Mouse (Mus musculus) megakaryocyte, embryonic 14.5 days (primary cell): ENCODE results near the gene Abtb2. TPM values are rescaled to one million over a fixed set of nuclear protein-coding genes. Genes with fewer than 3 reads are reported as not detected.

ENCODE experiments used
- H3K27me3 ChIP-seq: replicated peaks from 2 replicates; pipeline ENCODE3; 2012; ENCODE audit warnings: inconsistent platforms
- H3K36me3 ChIP-seq: replicated peaks from 2 replicates; pipeline ENCODE3; 2012; ENCODE audit warnings: low read length, inconsistent platforms, mixed read lengths
- H3K4me1 ChIP-seq: 2 replicates; pipeline ENCODE4 v1.6.1; 2012; ENCODE audit warnings: inconsistent platforms
- H3K4me3 ChIP-seq: replicated peaks from 2 replicates; pipeline ENCODE3; 2012; ENCODE audit warnings: moderate library complexity, mild to moderate bottlenecking, inconsistent platforms
- H3K9me3 ChIP-seq: 2 replicates; pipeline ENCODE4 v1.6.1; 2012; ENCODE audit warnings: inconsistent platforms
- FLI1 ChIP-seq: IDR thresholded peaks from 2 replicates; pipeline ENCODE4 v1.6.1; 2012; ENCODE audit warnings: low read length, inconsistent platforms, mixed read lengths
- GATA1 ChIP-seq: IDR thresholded peaks from 3 replicates; pipeline ENCODE4 v1.6.1; 2012; ENCODE audit warnings: mixed read lengths, low read length, inconsistent platforms, borderline replicate concordance
- polyA plus RNA-seq: library from polyadenylated mRNA; stranded (reverse); fragments of >175 nt; gene quantifications from 2 replicates; pipeline ENCODE4 v1.2.3, GENCODE M21; 2012; ENCODE audit warnings: low replicate concordance; ENCODE audit not compliant: insufficient read depth

Gene Abtb2
- polyA plus RNA-seq, 1 experiment: 0.50 TPM

- TF ChIP-seq FLI1: no peak
- no peak for TF ChIP-seq GATA1
- Histone ChIP-seq H3K9me3 (no peaks in the 10 kb centered on the region), H3K36me3 (peaks cover 67% of the 10 kb centered on the region), H3K27me3 (peaks cover 11% of the 10 kb centered on the region), H3K4me1 (peaks cover 14% of the 10 kb centered on the region), H3K4me3 (no peak overlapping the region)
Observed at GRCm38 (mm10) chr2:103719292-103719646, 153.2 kb downstream of the Abtb2 start.

DNA sequence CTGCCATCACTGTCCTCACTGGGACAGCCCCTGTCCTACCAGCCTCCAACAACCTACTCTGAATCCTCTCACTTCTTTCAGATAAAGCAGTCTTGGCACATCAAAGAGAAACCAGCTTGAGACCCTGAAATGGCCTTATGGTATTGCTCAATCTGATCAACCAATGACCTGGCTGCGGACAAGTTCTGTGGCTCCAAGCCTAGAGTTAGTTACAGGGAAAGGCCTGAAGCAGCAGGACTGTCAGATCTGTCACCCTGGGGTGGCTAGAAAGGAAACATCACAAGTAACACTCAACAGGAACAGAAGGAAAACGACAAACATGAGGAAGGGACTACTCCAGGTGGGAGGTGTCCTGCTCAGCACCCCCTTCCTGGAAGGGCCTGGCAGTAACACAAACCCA is 158.4 kb downstream of the Abtb2 start:
- Histone ChIP-seq H3K27me3 (no peaks in the 10 kb centered on the region), H3K4me1 (no peaks in the 10 kb centered on the region; the same call in 1 of the 2 replicates), H3K9me3 (no peaks in the 10 kb centered on the region), H3K4me3 (no peak overlapping the region), H3K36me3 (peaks cover 95% of the 10 kb centered on the region)
- TF ChIP-seq GATA1: no peak
- TF ChIP-seq FLI1: no peak

DNA sequence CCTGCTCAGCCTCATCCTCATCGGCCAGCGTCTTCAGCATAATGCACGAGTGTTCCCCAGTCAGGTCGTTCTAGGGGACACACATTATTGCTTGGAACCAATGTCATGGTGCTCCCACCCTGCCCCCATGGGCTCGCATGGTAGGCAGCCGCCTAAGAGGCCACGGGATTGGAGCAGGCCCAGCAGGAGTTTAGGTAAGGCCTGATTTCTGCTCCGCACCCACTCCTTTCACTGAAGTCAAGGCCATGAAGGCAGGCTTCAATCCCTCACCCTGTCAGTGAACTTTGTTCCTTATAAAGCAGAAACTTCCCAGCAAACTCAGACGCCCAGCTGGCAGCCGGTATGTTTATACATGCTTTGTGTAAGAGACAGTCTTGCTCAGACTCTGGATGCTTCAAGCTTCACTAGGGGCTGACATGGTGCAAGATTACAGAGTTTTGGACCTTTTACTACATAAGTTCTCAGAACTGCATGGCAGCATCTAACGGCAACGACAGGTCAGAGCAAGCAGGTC is 162.0 kb downstream of the Abtb2 start:
- H3K4me3 ChIP-seq: no peak overlapping the region
- no peaks in the 10 kb centered on the region for H3K4me1 ChIP-seq
- peaks cover 99% of the 10 kb centered on the region for H3K36me3 ChIP-seq
- no peaks in the 10 kb centered on the region for H3K27me3 ChIP-seq
- H3K9me3 ChIP-seq: no peaks in the 10 kb centered on the region
- no peak for TF ChIP-seq GATA1
- TF ChIP-seq FLI1: no peak

GRCm38 (mm10) chr2:103730999-103731398 is 164.9 kb downstream of the Abtb2 start:
- no peak for TF ChIP-seq GATA1
- no peak for TF ChIP-seq FLI1
- H3K27me3 ChIP-seq: no peaks in the 10 kb centered on the region
- peaks cover 99% of the 10 kb centered on the region for H3K36me3 ChIP-seq
- no peaks in the 10 kb centered on the region for H3K4me1 ChIP-seq
- H3K9me3 ChIP-seq: no peaks in the 10 kb centered on the region
- no peak overlapping the region for H3K4me3 ChIP-seq

GRCm38 (mm10) chr2:103731423-103731822 is 165.3 kb downstream of the Abtb2 start:
- Histone ChIP-seq H3K27me3 (no peaks in the 10 kb centered on the region), H3K9me3 (no peaks in the 10 kb centered on the region), H3K4me3 (no peak overlapping the region), H3K36me3 (peaks cover 99% of the 10 kb centered on the region), H3K4me1 (no peaks in the 10 kb centered on the region)
- TF ChIP-seq GATA1: no peak
- no peak for TF ChIP-seq FLI1

DNA sequence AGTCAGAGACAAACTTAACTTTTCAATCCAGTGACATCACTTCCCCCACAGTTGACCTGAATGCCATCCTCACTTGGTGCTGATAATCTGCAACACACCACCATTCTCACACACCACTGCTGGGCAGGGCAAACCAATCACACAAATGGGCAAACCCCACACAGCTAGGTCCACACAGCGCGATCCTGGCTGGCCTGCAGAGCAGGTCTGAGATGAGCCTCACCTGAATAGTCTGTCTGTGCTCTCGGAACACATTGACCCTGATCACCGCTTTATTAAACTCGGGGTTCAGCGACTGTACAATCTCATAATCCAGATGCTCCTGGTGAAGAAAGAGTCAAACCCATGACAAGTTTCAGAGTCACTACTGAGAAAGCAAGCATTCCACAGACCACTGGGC is 176.7 kb downstream of the Abtb2 start:
- Histone ChIP-seq H3K4me3 (no peak overlapping the region), H3K9me3 (no peaks in the 10 kb centered on the region), H3K4me1 (peaks cover 11% of the 10 kb centered on the region; the same call in 1 of the 2 replicates), H3K27me3 (no peaks in the 10 kb centered on the region), H3K36me3 (peaks cover 89% of the 10 kb centered on the region)
- no peak for TF ChIP-seq FLI1
- TF ChIP-seq GATA1: no peak

DNA sequence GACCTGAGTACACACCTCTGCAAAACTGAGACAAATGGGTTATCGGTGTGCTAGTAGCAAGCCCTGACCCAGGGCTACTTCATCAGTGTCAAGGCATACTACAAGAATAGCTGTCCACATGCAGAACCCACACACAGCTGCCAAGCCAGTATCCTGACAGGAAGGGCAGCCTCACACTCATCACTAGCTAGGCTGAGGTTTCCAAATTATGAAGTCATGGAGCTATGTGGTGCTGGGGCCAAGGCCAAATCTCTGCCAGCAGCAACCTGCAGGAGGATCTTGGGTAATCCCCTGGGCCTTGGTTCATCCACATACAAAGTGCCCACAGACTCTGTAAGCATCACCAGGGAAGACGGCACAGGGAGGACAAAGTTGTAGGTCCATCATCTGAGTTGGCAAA is 177.4 kb downstream of the Abtb2 start:
- H3K4me1 ChIP-seq: peaks cover 11% of the 10 kb centered on the region; the same call in 1 of the 2 replicates

DNA sequence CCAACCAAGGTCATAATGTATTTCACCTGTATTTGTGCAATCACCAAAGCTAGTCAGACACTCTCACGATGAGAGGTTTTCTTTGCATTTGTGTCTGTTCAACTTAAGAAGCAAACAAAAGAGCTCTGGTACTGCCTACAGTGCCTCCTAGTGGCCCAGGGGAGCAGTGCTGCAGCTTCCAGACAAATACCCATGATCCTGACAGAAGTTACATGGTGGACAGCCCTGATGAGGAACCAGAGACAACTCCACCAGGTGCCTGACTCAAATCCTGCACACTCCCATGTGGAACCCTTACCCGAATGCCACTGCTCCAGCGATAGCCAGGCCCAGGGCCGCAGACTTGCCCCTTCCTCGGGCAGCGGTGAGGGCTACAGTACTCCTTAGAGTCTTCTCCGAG is 177.9 kb downstream of the Abtb2 start:
- peaks cover 94% of the 10 kb centered on the region for H3K36me3 ChIP-seq
- H3K9me3 ChIP-seq: no peaks in the 10 kb centered on the region
- TF ChIP-seq GATA1 (no peak), FLI1 (no peak)
- H3K4me1 ChIP-seq: peaks cover 13% of the 10 kb centered on the region
- no peak overlapping the region for H3K4me3 ChIP-seq
- no peaks in the 10 kb centered on the region for H3K27me3 ChIP-seq

More for the DNA sequence above, 177.4 kb downstream of the Abtb2 start:
- no peaks in the 10 kb centered on the region for H3K9me3 ChIP-seq
- H3K36me3 ChIP-seq: peaks cover 95% of the 10 kb centered on the region
- no peak overlapping the region for H3K4me3 ChIP-seq
- H3K27me3 ChIP-seq: no peaks in the 10 kb centered on the region
- TF ChIP-seq FLI1 (no peak), GATA1 (no peak)

GRCm38 (mm10) chr2:103745481-103745880 is 179.4 kb downstream of the Abtb2 start:
- no peak overlapping the region for H3K4me3 ChIP-seq
- H3K36me3 ChIP-seq: peaks cover 94% of the 10 kb centered on the region
- H3K27me3 ChIP-seq: no peaks in the 10 kb centered on the region
- no peak for TF ChIP-seq GATA1
- TF ChIP-seq FLI1: no peak
- no peaks in the 10 kb centered on the region for H3K9me3 ChIP-seq
- H3K4me1 ChIP-seq: peaks cover 13% of the 10 kb centered on the region

GRCm38 (mm10) chr2:103746096-103746495 is 180.0 kb downstream of the Abtb2 start:
- no peak overlapping the region for H3K4me3 ChIP-seq
- no peaks in the 10 kb centered on the region for H3K27me3 ChIP-seq
- H3K36me3 ChIP-seq: peaks cover 94% of the 10 kb centered on the region
- peaks cover 13% of the 10 kb centered on the region for H3K4me1 ChIP-seq
- H3K9me3 ChIP-seq: no peaks in the 10 kb centered on the region
- no peak for TF ChIP-seq FLI1
- no peak for TF ChIP-seq GATA1

DNA sequence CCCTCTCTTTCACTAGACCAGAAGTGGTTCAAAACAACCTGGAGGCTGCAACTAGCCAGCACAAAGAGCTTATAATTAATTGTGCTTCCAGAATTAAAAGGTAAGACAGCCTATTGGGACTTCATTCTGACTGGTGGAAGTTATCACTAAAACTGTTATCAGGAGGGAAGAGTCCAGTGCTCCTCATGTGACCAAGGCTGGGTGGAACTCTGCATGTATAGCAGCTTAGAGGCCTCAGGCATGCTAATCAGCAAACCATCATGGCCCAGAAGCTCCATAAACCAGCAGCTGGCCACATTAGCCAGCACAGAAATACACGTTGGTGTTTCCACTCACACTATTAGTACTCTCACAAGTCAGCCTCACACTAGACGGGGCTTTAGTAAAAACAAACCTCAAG is 180.7 kb downstream of the Abtb2 start:
- Histone ChIP-seq H3K4me1 (peaks cover 18% of the 10 kb centered on the region), H3K27me3 (no peaks in the 10 kb centered on the region), H3K36me3 (peaks cover 95% of the 10 kb centered on the region), H3K9me3 (no peaks in the 10 kb centered on the region), H3K4me3 (no peak overlapping the region)
- TF ChIP-seq FLI1 (no peak), GATA1 (no peak)
